Mouse (Mus musculus) cerebellum, postnatal 36 days (tissue): Measurements from ENCODE around the gene Zfp560.
"Not testable (repeated sequence)": the region's sequence is repeated elsewhere in the genome, so short reads cannot be mapped to it uniquely, and the experiment has no call there.

Source experiments
- DNase-seq, 2 experiments: peaks; one replicate each; pipeline ENCODE4 v3.0.0; 2021 to 2022; ENCODE audit warnings: mixed read lengths in 2 of 2

The Zfp560 gene

GRCm38 (mm10) chr9:20384532-20385342 is at the start of gene Zfp560:
Zfp560 (minus strand) TSS chr9:20385177.
- DNase-seq = peak; percentile 87 to 92

DNA sequence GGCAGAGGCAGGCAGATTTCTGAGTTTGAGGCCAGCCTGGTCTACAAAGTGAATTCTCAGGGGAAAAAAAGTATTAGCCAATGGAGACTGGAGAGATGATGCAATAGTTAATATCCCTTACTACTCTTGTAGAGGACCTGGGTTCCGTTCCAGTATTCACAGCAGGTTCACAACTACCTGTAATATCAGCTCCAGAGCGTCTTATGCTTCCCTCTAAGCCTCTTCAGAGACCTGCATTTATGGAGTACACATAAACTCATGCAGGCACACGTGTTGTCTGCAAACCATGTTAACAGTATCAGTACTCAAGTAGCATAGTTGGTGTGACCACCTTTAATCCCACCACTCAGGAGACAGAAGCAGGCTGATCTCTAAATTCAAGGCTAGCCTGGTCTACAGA is 45.0 kb upstream of the Zfp560 start:
- no peak for DNase-seq

DNA sequence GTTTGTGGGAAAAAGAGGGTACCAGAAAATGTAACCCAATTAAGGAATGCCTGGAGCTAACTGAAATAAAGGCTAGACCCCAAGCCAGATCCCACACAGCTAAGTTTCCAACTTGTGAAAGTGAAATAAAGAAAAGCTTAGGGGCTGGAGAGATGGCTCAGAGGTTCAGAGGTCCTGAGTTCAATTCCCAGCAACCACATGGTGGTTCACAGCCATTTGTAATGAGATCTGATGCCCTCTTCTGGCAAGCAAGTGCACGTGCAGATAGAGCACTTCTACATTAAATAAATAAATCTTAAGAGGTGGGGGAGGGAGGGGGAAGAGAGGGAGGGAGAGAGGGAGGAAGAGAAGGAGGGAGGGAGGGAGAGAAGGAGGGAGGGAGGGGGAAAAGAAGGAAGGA is 26.5 kb upstream of the Zfp560 start:
- DNase-seq = no peak

DNA sequence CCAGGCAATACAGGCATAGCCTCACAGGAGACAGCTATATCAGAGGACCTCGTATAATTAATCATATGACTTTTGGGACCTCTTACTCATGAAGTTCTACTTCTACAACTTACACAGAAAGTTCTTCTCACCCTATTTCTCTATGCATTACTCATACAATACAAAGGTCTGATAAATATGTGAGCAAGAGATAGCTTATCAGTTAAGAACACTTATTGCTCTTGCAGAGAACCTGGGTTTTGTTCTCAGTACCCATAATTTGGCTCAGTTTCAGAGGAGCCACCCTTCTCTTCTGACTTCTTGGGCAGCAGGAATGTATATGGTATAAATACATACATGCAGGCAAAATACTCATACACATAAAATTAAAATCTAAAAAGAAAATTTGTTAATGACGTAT is 24.3 kb upstream of the Zfp560 start:
- no peak for DNase-seq

GRCm38 (mm10) chr9:20385343-20385703 is 346 bp upstream of the Zfp560 start:
- peak in 1 of 2 experiments; percentile 23 for DNase-seq

GRCm38 (mm10) chr9:20383659-20384058 is 1.3 kb downstream of the Zfp560 start:
- no peak for DNase-seq

- DNase-seq = no peak
Observed at GRCm38 (mm10) chr9:20374712-20375111, 10.3 kb downstream of the Zfp560 start.

DNA sequence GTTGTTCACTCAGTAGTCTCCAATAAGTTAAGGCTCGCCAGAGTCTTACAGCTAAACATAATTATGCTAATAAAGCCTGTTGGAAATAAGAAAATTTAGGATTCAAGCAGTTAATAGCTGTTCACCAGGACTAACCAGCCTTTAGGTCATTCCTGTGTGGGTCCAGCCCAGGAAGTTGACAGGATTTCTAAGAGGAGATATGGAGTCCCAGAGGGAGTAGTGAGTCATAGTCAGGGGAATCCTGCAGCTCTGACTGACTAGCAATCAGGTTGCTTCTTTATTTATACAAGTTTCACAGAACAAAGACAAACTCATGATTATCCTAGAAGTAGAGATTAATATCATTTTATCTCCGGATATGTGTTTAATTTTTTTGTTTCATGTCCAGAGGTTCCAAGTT is 17.7 kb downstream of the Zfp560 start:
- no peak for DNase-seq

- DNase-seq = no peak
Observed at GRCm38 (mm10) chr9:20348501-20348900, 36.5 kb downstream of the Zfp560 start.

DNA sequence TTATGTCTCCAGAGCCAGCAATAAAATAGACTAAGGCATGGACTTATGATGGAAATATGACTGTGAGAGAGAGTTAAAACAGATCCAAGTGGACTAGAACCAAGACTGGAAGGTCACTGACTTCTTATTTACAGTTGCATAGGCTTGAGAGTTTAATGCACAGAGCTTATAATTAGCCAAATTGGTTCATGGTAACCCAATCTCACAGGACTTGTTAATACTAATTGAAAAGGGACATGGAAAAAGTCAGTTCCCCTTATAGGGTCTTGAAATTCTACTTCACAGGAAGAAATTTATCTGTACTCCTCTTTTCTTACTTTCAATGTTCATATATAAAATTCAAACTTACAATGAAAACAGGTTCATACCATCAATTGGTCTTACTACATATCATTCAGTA is 49.0 kb downstream of the Zfp560 start, which contains the start of gene Olfr18:
Olfr18 (minus strand) TSS at position 101 of the 400 bp plus-strand sequence.
- no peak for DNase-seq

GRCm38 (mm10) chr9:20298232-20298631 is 86.7 kb downstream of the Zfp560 start, which contains the start of gene Olfr873:
Olfr873 (plus strand) TSS chr9:20298532.
- DNase-seq = no peak

GRCm38 (mm10) chr9:20295562-20295961 is 89.4 kb downstream of the Zfp560 start:
- not testable (repeated sequence) for DNase-seq
